Mouse (Mus musculus): ENCODE measurements at regions not wholly inside any gene's neighbourhood (a gene's known extent, or its start where the extent isn't known, plus 50 kb on each side); places are given as distances from the start of the nearest gene placed in this dataset.

DNA sequence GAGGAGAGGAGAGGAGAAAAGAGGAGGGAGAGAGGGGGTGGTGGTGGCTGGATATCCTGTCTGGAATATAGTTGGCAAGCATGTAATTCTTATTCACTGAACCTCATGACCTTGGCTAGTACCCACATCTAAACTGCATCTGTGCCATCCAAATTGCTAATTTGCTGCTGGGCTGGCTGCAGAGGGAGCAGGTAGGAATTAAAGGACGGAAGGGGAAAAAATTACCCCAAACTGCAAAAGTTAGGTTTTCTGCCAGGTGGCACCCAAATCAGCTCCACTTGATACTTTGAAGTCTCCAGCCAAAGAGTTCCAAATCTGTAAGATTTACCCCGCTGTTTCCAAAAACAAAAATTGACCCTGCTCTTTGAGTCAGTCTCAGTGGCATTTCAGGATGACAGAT is 466.2 kb upstream of the Tnp1 start:
- no peak for TF ChIP-seq EP300 (IDR thresholded peaks at IDR 0.05)
- TF ChIP-seq CTCF (IDR thresholded peaks at IDR 0.05): no peak
